Mouse (Mus musculus) midbrain, embryonic 13.5 days (tissue): ENCODE results near the gene Tmem202. TPM values are rescaled to one million over a fixed set of nuclear protein-coding genes. Genes with fewer than 3 reads are reported as not detected.

Source experiments
- ATAC-seq: fragments of 200-750 bp; cut with Nextera tagmentation; 2 replicates; pipeline ENCODE4 v1.8.0; 2017; ENCODE audit warnings: mild to moderate bottlenecking, moderate TSS enrichment, moderate library complexity
- H3K27ac ChIP-seq: fragments of 300-500 bp; sonication (generic); 2 replicates; pipeline ENCODE4 v1.5.1; 2015; ENCODE audit warnings: inconsistent platforms, mild to moderate bottlenecking, moderate library complexity
- H3K27me3 ChIP-seq: fragments of 300-500 bp; sonication (generic); 2 replicates; pipeline ENCODE4 v1.6.1; 2015; ENCODE audit warnings: mild to moderate bottlenecking, inconsistent platforms
- H3K36me3 ChIP-seq: fragments of 300-500 bp; sonication (generic); 2 replicates; pipeline ENCODE4 v1.6.1; 2015; ENCODE audit warnings: mild to moderate bottlenecking, inconsistent platforms
- H3K4me1 ChIP-seq: fragments of 300-500 bp; sonication (generic); replicated peaks from 2 replicates; pipeline ENCODE4 v1.6.1; 2015; ENCODE audit warnings: inconsistent platforms
- H3K4me2 ChIP-seq: fragments of 300-500 bp; sonication (generic); replicated peaks from 2 replicates; pipeline ENCODE4 v1.6.1; 2015; ENCODE audit warnings: moderate library complexity, mild to moderate bottlenecking, inconsistent platforms
- H3K4me3 ChIP-seq: fragments of 300-500 bp; sonication (generic); replicated peaks from 2 replicates; pipeline ENCODE4 v1.5.1; 2015; ENCODE audit warnings: mild to moderate bottlenecking, inconsistent platforms
- H3K9ac ChIP-seq: fragments of 300-500 bp; sonication (generic); replicated peaks from 2 replicates; pipeline ENCODE4 v1.6.1; 2015; ENCODE audit warnings: mild to moderate bottlenecking, inconsistent platforms
- H3K9me3 ChIP-seq: fragments of 300-500 bp; sonication (generic); 2 replicates; pipeline ENCODE4 v1.6.1; 2016; ENCODE audit warnings: mild to moderate bottlenecking, inconsistent platforms
- WGBS: fragments of 180-500 bp; shearing (Covaris S2); methylation state at CpG from one replicate; pipeline ENCODE4 v1.1.7; 2015; 5-methylcytosine and 5-hydroxymethylcytosine counted together
- polyA plus RNA-seq: library from polyadenylated mRNA; unstranded; fragments of >200 nt; fragmentation: Nextera tagmentation; extraction: Ambion mirVana; gene quantifications from 2 replicates; pipeline ENCODE4 v1.2.1, GENCODE M21; 2015

Tmem202 gene
- polyA plus RNA-seq, 1 experiment from 2014 or later, result 0.74 TPM

GRCm38 (mm10) chr9:59486076-59486518 lies 53.5 kb downstream of the Tmem202 start:
- WGBS, result 0% methylated on average over 23 of the region's 71 CpGs
- ATAC-seq, result peak; percentile 48
- H3K9me3 ChIP-seq, result no peaks in the 10 kb centered on the region
- H3K9ac ChIP-seq, result peak overlapping the region; percentile 99
- no peaks in the 10 kb centered on the region for H3K27me3 ChIP-seq
- H3K4me3 ChIP-seq, result peak overlapping the region; percentile 100
- peak overlapping the region; percentile 91 for H3K4me2 ChIP-seq
- H3K36me3 ChIP-seq, result no peaks in the 10 kb centered on the region
- H3K27ac ChIP-seq, result peak overlapping the region; percentile 100
- H3K4me1 ChIP-seq, result peaks cover 33% of the 10 kb centered on the region

GRCm38 (mm10) chr9:59485511-59486075 lies 54.1 kb downstream of the Tmem202 start:
- H3K4me3 ChIP-seq, result peak overlapping the region; percentile 100
- peak; percentile 55 for ATAC-seq
- H3K4me1 ChIP-seq, result peaks cover 33% of the 10 kb centered on the region
- no peaks in the 10 kb centered on the region for H3K36me3 ChIP-seq
- peak overlapping the region; percentile 91 for H3K4me2 ChIP-seq
- no peaks in the 10 kb centered on the region for H3K27me3 ChIP-seq
- WGBS, result under 1% methylated on average over 34 of the region's 34 CpGs
- no peaks in the 10 kb centered on the region for H3K9me3 ChIP-seq
- peak overlapping the region; percentile 99 for H3K9ac ChIP-seq
- peak overlapping the region; percentile 100 for H3K27ac ChIP-seq

DNA sequence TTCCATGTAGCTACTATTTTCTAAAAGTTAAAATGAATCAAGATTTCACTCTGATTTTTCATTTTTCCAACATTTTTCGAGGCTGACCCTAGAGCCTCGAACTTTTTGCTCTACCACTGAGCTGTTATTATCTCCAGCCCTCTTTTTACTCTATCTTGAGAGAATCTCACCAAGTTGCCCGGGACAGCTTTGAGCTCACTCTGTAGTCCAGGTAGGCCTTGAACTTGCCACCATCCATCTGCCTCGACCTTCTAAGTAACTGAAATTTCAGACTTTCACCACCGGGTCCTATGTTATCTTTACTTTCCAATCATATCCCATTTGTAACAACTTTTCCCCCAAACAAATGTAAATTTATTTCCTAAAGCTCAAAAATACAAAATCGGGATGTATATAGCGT lies 54.9 kb downstream of the Tmem202 start:
- Histone ChIP-seq H3K4me3 (peak overlapping the region; percentile 100), H3K27ac (no peak overlapping the region), H3K27me3 (no peaks in the 10 kb centered on the region), H3K36me3 (no peaks in the 10 kb centered on the region), H3K4me1 (peaks cover 33% of the 10 kb centered on the region), H3K9ac (peak overlapping the region; percentile 99), H3K4me2 (peak overlapping the region; percentile 91), H3K9me3 (no peaks in the 10 kb centered on the region)
- no peak for ATAC-seq
- WGBS, result 21% methylated on average over 7 of the region's 7 CpGs

- Histone ChIP-seq H3K4me3 (0 out of 2 replicates have a peak overlapping the region, but pooled peaks have one; percentile 2), H3K9ac (no peak overlapping the region), H3K4me1 (peaks cover 41% of the 10 kb centered on the region), H3K27me3 (no peaks in the 10 kb centered on the region), H3K36me3 (no peaks in the 10 kb centered on the region), H3K4me2 (peak overlapping the region; percentile 31; the same call in 1 of the 2 replicates), H3K9me3 (no peaks in the 10 kb centered on the region), H3K27ac (no peak overlapping the region)
- 37% methylated on average over 1 of the region's 1 CpGs for WGBS
- ATAC-seq, result no peak
Observed at GRCm38 (mm10) chr9:59482419-59482818, 57.2 kb downstream of the Tmem202 start.

- H3K36me3 ChIP-seq, result 0 out of 2 replicates have a peak, but pooled peaks cover 8% of the 10 kb centered on the region
- no peaks in the 10 kb centered on the region for H3K27me3 ChIP-seq
- no peak for ATAC-seq
- no peak overlapping the region for H3K4me3 ChIP-seq
- H3K4me1 ChIP-seq, result peaks cover 13% of the 10 kb centered on the region
- WGBS, result 97% methylated on average over 2 of the region's 2 CpGs
- H3K9ac ChIP-seq, result no peak overlapping the region
- no peak overlapping the region for H3K27ac ChIP-seq
- no peak overlapping the region for H3K4me2 ChIP-seq
- no peaks in the 10 kb centered on the region for H3K9me3 ChIP-seq
Observed at GRCm38 (mm10) chr9:59476617-59477016, 63.0 kb downstream of the Tmem202 start.

GRCm38 (mm10) chr9:59474838-59475237 lies 64.8 kb downstream of the Tmem202 start:
- no peak overlapping the region for H3K4me2 ChIP-seq
- peaks cover 12% of the 10 kb centered on the region for H3K4me1 ChIP-seq
- H3K27ac ChIP-seq, result no peak overlapping the region
- no peak for ATAC-seq
- 92% methylated on average over 1 of the region's 1 CpGs for WGBS
- no peaks in the 10 kb centered on the region for H3K27me3 ChIP-seq
- no peak overlapping the region for H3K9ac ChIP-seq
- no peak overlapping the region for H3K4me3 ChIP-seq
- H3K36me3 ChIP-seq, result 0 out of 2 replicates have a peak, but pooled peaks cover 8% of the 10 kb centered on the region
- H3K9me3 ChIP-seq, result no peaks in the 10 kb centered on the region

DNA sequence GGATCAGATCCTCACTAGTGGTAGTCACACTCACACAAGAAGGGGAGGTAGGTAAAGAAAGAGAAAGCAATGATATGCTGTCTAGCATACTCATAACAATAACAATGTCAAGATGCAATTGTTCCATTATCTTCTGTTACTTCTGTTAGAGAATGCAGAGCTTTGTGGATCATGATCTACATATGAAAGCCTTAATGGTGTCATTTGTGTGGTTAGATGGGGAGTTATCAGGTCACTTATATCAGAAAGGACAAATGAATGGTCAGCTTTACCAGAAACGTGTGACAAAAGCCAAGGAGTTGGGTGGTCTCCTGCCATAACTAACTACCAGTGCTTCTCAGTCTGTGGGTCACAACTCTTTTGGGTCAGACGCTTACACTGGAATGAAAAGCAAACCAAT lies 66.5 kb downstream of the Tmem202 start:
- WGBS, result 71% methylated on average over 2 of the region's 2 CpGs
- Histone ChIP-seq H3K27me3 (no peaks in the 10 kb centered on the region), H3K9me3 (no peaks in the 10 kb centered on the region), H3K36me3 (0 out of 2 replicates have a peak, but pooled peaks cover 8% of the 10 kb centered on the region), H3K4me3 (no peak overlapping the region), H3K4me2 (no peak overlapping the region), H3K4me1 (peaks cover 8% of the 10 kb centered on the region; the same call in 1 of the 2 replicates), H3K27ac (no peak overlapping the region), H3K9ac (no peak overlapping the region)
- no peak for ATAC-seq

GRCm38 (mm10) chr9:59469446-59469845 lies 70.2 kb downstream of the Tmem202 start:
- Histone ChIP-seq H3K27ac (no peak overlapping the region), H3K27me3 (no peaks in the 10 kb centered on the region), H3K9ac (no peak overlapping the region), H3K4me1 (0 out of 2 replicates have a peak, but pooled peaks cover 3% of the 10 kb centered on the region), H3K4me2 (no peak overlapping the region), H3K9me3 (no peaks in the 10 kb centered on the region), H3K4me3 (no peak overlapping the region), H3K36me3 (0 out of 2 replicates have a peak, but pooled peaks cover 8% of the 10 kb centered on the region)
- 84% methylated on average over 1 of the region's 1 CpGs for WGBS
- ATAC-seq, result no peak

Other genes with a start within 250 kb of the Tmem202 start
- gene Adpgk, start 248.3 kb downstream of the Tmem202 start, polyA plus RNA-seq, result 22.1 and 22.3 TPM in 2 replicates
- 41.6 and 46.9 TPM in 2 replicates for gene Bbs4, start 186.3 kb downstream of the Tmem202 start, polyA plus RNA-seq
- 16.1 and 23.1 TPM in 2 replicates for gene Arih1, start 53.2 kb downstream of the Tmem202 start, polyA plus RNA-seq
- 49.9 and 50.6 TPM in 2 replicates for gene Hexa, start 307 bp downstream of the Tmem202 start, polyA plus RNA-seq
- 37.3 and 46.4 TPM in 2 replicates for gene Celf6, start 38.1 kb upstream of the Tmem202 start, polyA plus RNA-seq
- 186 and 195 TPM in 2 replicates for gene Parp6, start 77.4 kb upstream of the Tmem202 start, polyA plus RNA-seq
- gene Pkm, start 116.5 kb upstream of the Tmem202 start, polyA plus RNA-seq, result 1,400 and 1,429 TPM in 2 replicates
- 1.2 and 2.1 TPM in 2 replicates for gene Gramd2, start 140.3 kb upstream of the Tmem202 start, polyA plus RNA-seq
- gene Senp8, start 210.9 kb upstream of the Tmem202 start, polyA plus RNA-seq, result 14.4 and 16.3 TPM in 2 replicates
- 24.5 and 25.7 TPM in 2 replicates for gene Myo9a, start 211.0 kb upstream of the Tmem202 start, polyA plus RNA-seq